Mouse (Mus musculus) CH12.LX (cell line): ENCODE data around the gene Trit1.

Experiments
- CTCF ChIP-seq, 2 experiments: IDR thresholded peaks in 1 of 2; conservative IDR thresholded peaks in 1 of 2; 2 replicates each; pipeline ENCODE4 v1.5.1; 2011 to 2012; ENCODE audit warnings: low read depth in 2 of 2, low read length in 2 of 2, improper control_type of control experiment in 1 of 2, inconsistent platforms in 1 of 2, mild to moderate bottlenecking in 1 of 2, moderate library complexity in 1 of 2
- EP300 ChIP-seq: IDR thresholded peaks from 2 replicates; pipeline ENCODE4 v1.6.1; 2011; ENCODE audit warnings: low read length, improper control_type of control experiment
- ETS1 ChIP-seq: conservative IDR thresholded peaks from 2 replicates; pipeline ENCODE4 v1.6.1; 2012; ENCODE audit warnings: low read depth, mild to moderate bottlenecking, inconsistent platforms, low read length, improper control_type of control experiment, moderate library complexity
- JUN ChIP-seq: IDR thresholded peaks from 2 replicates; pipeline ENCODE4 v1.6.1; 2011; ENCODE audit warnings: low read depth, mild to moderate bottlenecking, low read length, improper control_type of control experiment, moderate library complexity; ENCODE audit not compliant: insufficient read depth
- MAFK ChIP-seq: IDR thresholded peaks from 2 replicates; pipeline ENCODE4 v1.6.1; 2011; ENCODE audit warnings: low read length, improper control_type of control experiment; ENCODE audit not compliant: insufficient replicate concordance
- POLR2A ChIP-seq: IDR thresholded peaks from 2 replicates; pipeline ENCODE4 v1.6.1; 2011; ENCODE audit warnings: low read depth, mild to moderate bottlenecking, improper control_type of control experiment, low read length
- POLR2AphosphoS2 ChIP-seq: IDR thresholded peaks from 2 replicates; pipeline ENCODE4 v1.6.1; 2011; ENCODE audit warnings: low read depth, low read length, improper control_type of control experiment
- SMC3 ChIP-seq: IDR thresholded peaks from 2 replicates; pipeline ENCODE4 v1.6.1; 2011; ENCODE audit warnings: low read depth, low read length, improper control_type of control experiment
- TBP ChIP-seq: conservative IDR thresholded peaks from 2 replicates; pipeline ENCODE4 v1.6.1; 2011; ENCODE audit warnings: low read depth, low read length, improper control_type of control experiment
- TCF12 ChIP-seq: IDR thresholded peaks from 2 replicates; pipeline ENCODE4 v1.6.1; 2014; ENCODE audit warnings: low read depth, mild to moderate bottlenecking, inconsistent platforms, low read length, improper control_type of control experiment
- UBTF ChIP-seq: IDR thresholded peaks from 2 replicates; pipeline ENCODE4 v1.6.1; 2012; ENCODE audit warnings: low read depth, mild to moderate bottlenecking, inconsistent platforms, low read length, improper control_type of control experiment, moderate library complexity

GRCm38 (mm10) chr4:123061744-123062143 is 45.3 kb downstream of the Trit1 start:
- TF ChIP-seq UBTF (no peak), TCF12 (no peak), JUN (no peak), CTCF (conservative IDR thresholded peaks at IDR 0.05 in 1 of 2, IDR thresholded peaks at IDR 0.05 in 1 of 2; ENCODE audit: low read depth in 2 of 2, low read length in 2 of 2) (no peak), SMC3 (no peak), EP300 (no peak), MAFK (no peak), POLR2A (no peak), ETS1 (no peak), TBP (no peak), POLR2AphosphoS2 (no peak)
